Mouse (Mus musculus) neural tube, embryonic 11.5 days (tissue): ENCODE results near the gene Ppara. TPM values are rescaled to one million over a fixed set of nuclear protein-coding genes. Genes with fewer than 3 reads are reported as not detected.

Experiments
- ATAC-seq: fragments of 200-750 bp; cut with Nextera tagmentation; 2 replicates; pipeline ENCODE4 v1.8.0; 2017; ENCODE audit warnings: moderate number of reproducible peaks, mild to moderate bottlenecking, moderate TSS enrichment, moderate library complexity; ENCODE audit not compliant: insufficient read depth, low FRiP score, low TSS enrichment
- DNase-seq: peaks from one replicate; pipeline ENCODE4 v3.0.0-alpha.2; 2015; ENCODE audit warnings: low spot score
- H3K27ac ChIP-seq: fragments of 300-500 bp; sonication (generic); 2 replicates; pipeline ENCODE4 v1.5.1; 2014; ENCODE audit warnings: low read depth, mild to moderate bottlenecking, low read length
- H3K27me3 ChIP-seq: fragments of 300-500 bp; sonication (generic); 2 replicates; pipeline ENCODE4 v1.6.1; 2014; ENCODE audit warnings: mild to moderate bottlenecking, low read length, mixed read lengths; ENCODE audit not compliant: control insufficient read depth, insufficient read depth
- H3K36me3 ChIP-seq: fragments of 300-500 bp; sonication (generic); 2 replicates; pipeline ENCODE4 v1.6.1; 2014; ENCODE audit warnings: mild to moderate bottlenecking, low read length, moderate library complexity, mixed read lengths; ENCODE audit not compliant: control insufficient read depth, insufficient read depth
- H3K4me1 ChIP-seq: fragments of 300-500 bp; sonication (generic); 2 replicates; pipeline ENCODE4 v1.6.1; 2014; ENCODE audit warnings: low read length, mixed read lengths; ENCODE audit not compliant: control insufficient read depth, insufficient read depth
- H3K4me2 ChIP-seq: fragments of 300-500 bp; sonication (generic); 2 replicates; pipeline ENCODE4 v1.6.1; 2014; ENCODE audit warnings: low read depth, mild to moderate bottlenecking, moderate library complexity
- H3K4me3 ChIP-seq: fragments of 300-500 bp; sonication (generic); 2 replicates; pipeline ENCODE4 v1.5.1; 2014; ENCODE audit warnings: low read depth, low read length
- H3K9ac ChIP-seq: fragments of 300-500 bp; sonication (generic); 2 replicates; pipeline ENCODE4 v1.6.1; 2014; ENCODE audit warnings: mild to moderate bottlenecking, low read length
- H3K9me3 ChIP-seq: fragments of 300-500 bp; sonication (generic); 2 replicates; pipeline ENCODE4 v1.6.1; 2016; ENCODE audit warnings: low read length; ENCODE audit not compliant: control insufficient read depth
- WGBS: fragments of 180-500 bp; shearing (Covaris S2); extraction: QIAGEN DNeasy Blood & Tissue Kit; methylation state at CpG from one replicate; pipeline ENCODE4 v1.1.7; 2014; 5-methylcytosine and 5-hydroxymethylcytosine counted together
- polyA plus RNA-seq: library from polyadenylated mRNA; unstranded; fragments of >200 nt; fragmentation: Nextera tagmentation; extraction: Ambion mirVana; gene quantifications from 2 replicates; pipeline ENCODE4 v1.2.1, GENCODE M21; 2014

Ppara gene
- polyA plus RNA-seq, 1 experiment from 2014 or later = 0.25 TPM

- H3K4me1 ChIP-seq = no peaks in the 10 kb centered on the region; the same call in 1 of the 2 replicates
- no peaks in the 10 kb centered on the region for H3K27me3 ChIP-seq
- WGBS = 88% methylated on average over 13 of the region's 13 CpGs
- no peak for DNase-seq
- no peak overlapping the region for H3K4me3 ChIP-seq
- H3K9me3 ChIP-seq = no peaks in the 10 kb centered on the region
- 0 out of 2 replicates have a peak overlapping the region, but pooled peaks have one; percentile 8 for H3K27ac ChIP-seq
- no peak overlapping the region for H3K4me2 ChIP-seq
- ATAC-seq = 0 out of 2 replicates have a peak, but pooled peaks have one; percentile 49
- H3K9ac ChIP-seq = no peak overlapping the region
- no peaks in the 10 kb centered on the region for H3K36me3 ChIP-seq
These were observed 32.3 kb upstream of the Ppara start for GRCm38 (mm10) chr15:85702411-85702951.

- Histone ChIP-seq H3K9me3 (no peaks in the 10 kb centered on the region), H3K27me3 (no peaks in the 10 kb centered on the region), H3K4me3 (no peak overlapping the region), H3K27ac (no peak overlapping the region), H3K9ac (no peak overlapping the region), H3K4me2 (no peak overlapping the region), H3K36me3 (no peaks in the 10 kb centered on the region), H3K4me1 (no peaks in the 10 kb centered on the region; the same call in 1 of the 2 replicates)
- DNase-seq = no peak
- ATAC-seq = no peak
- WGBS = 64% methylated on average over 10 of the region's 11 CpGs
These were observed 31.6 kb upstream of the Ppara start for GRCm38 (mm10) chr15:85703194-85703641.

GRCm38 (mm10) chr15:85703858-85704257 is 30.9 kb upstream of the Ppara start:
- ATAC-seq = no peak
- H3K4me2 ChIP-seq = no peak overlapping the region
- no peak overlapping the region for H3K27ac ChIP-seq
- no peak for DNase-seq
- H3K4me3 ChIP-seq = no peak overlapping the region
- H3K9me3 ChIP-seq = no peaks in the 10 kb centered on the region
- no peaks in the 10 kb centered on the region for H3K27me3 ChIP-seq
- WGBS = 95% methylated on average over 4 of the region's 4 CpGs
- H3K9ac ChIP-seq = no peak overlapping the region
- H3K36me3 ChIP-seq = no peaks in the 10 kb centered on the region
- H3K4me1 ChIP-seq = no peaks in the 10 kb centered on the region; the same call in 1 of the 2 replicates

- no peaks in the 10 kb centered on the region for H3K27me3 ChIP-seq
- no peaks in the 10 kb centered on the region; the same call in 1 of the 2 replicates for H3K4me1 ChIP-seq
- no peak for DNase-seq
- no peak overlapping the region for H3K4me2 ChIP-seq
- no peaks in the 10 kb centered on the region for H3K36me3 ChIP-seq
- no peak for ATAC-seq
- no peak overlapping the region for H3K4me3 ChIP-seq
- 84% methylated on average over 8 of the region's 8 CpGs for WGBS
- H3K9ac ChIP-seq = no peak overlapping the region
- no peaks in the 10 kb centered on the region for H3K9me3 ChIP-seq
- no peak overlapping the region for H3K27ac ChIP-seq
These were observed 30.3 kb upstream of the Ppara start for GRCm38 (mm10) chr15:85704341-85705012.

GRCm38 (mm10) chr15:85705013-85705528 is 29.7 kb upstream of the Ppara start:
- H3K4me1 ChIP-seq = no peaks in the 10 kb centered on the region; the same call in 1 of the 2 replicates
- no peak overlapping the region for H3K4me3 ChIP-seq
- ATAC-seq = no peak
- no peak overlapping the region for H3K27ac ChIP-seq
- H3K36me3 ChIP-seq = no peaks in the 10 kb centered on the region
- no peak overlapping the region for H3K4me2 ChIP-seq
- DNase-seq = no peak
- 88% methylated on average over 9 of the region's 9 CpGs for WGBS
- H3K9ac ChIP-seq = no peak overlapping the region
- no peaks in the 10 kb centered on the region for H3K9me3 ChIP-seq
- no peaks in the 10 kb centered on the region for H3K27me3 ChIP-seq

GRCm38 (mm10) chr15:85705566-85706332 is 29.0 kb upstream of the Ppara start:
- H3K27ac ChIP-seq = no peak overlapping the region
- H3K27me3 ChIP-seq = no peaks in the 10 kb centered on the region
- no peaks in the 10 kb centered on the region for H3K9me3 ChIP-seq
- H3K4me3 ChIP-seq = no peak overlapping the region
- no peaks in the 10 kb centered on the region; the same call in 1 of the 2 replicates for H3K4me1 ChIP-seq
- no peak for ATAC-seq
- no peak for DNase-seq
- H3K4me2 ChIP-seq = no peak overlapping the region
- no peaks in the 10 kb centered on the region for H3K36me3 ChIP-seq
- H3K9ac ChIP-seq = no peak overlapping the region
- WGBS = 80% methylated on average over 13 of the region's 13 CpGs

GRCm38 (mm10) chr15:85706527-85706926 is 28.3 kb upstream of the Ppara start:
- Histone ChIP-seq H3K36me3 (no peaks in the 10 kb centered on the region), H3K9ac (no peak overlapping the region), H3K27me3 (peaks cover under 1% of the 10 kb centered on the region; the same call in 1 of the 2 replicates), H3K27ac (no peak overlapping the region), H3K4me1 (no peaks in the 10 kb centered on the region; the same call in 1 of the 2 replicates), H3K4me3 (no peak overlapping the region), H3K4me2 (no peak overlapping the region), H3K9me3 (no peaks in the 10 kb centered on the region)
- DNase-seq = no peak
- no peak for ATAC-seq
- WGBS = 90% methylated on average over 8 of the region's 8 CpGs

GRCm38 (mm10) chr15:85707017-85707416 is 27.8 kb upstream of the Ppara start:
- Histone ChIP-seq H3K4me1 (no peaks in the 10 kb centered on the region; the same call in 1 of the 2 replicates), H3K4me2 (no peak overlapping the region), H3K9ac (no peak overlapping the region), H3K27me3 (peaks cover 3% of the 10 kb centered on the region; the same call in 1 of the 2 replicates), H3K27ac (no peak overlapping the region), H3K4me3 (no peak overlapping the region), H3K9me3 (no peaks in the 10 kb centered on the region), H3K36me3 (no peaks in the 10 kb centered on the region)
- 95% methylated on average over 11 of the region's 11 CpGs for WGBS
- ATAC-seq (no peak), DNase-seq (no peak)
